Mouse (Mus musculus): Measurements from ENCODE around the gene Mctp2.
"Not testable (repeated sequence)": the region's sequence is repeated elsewhere in the genome, so short reads cannot be mapped to it uniquely, and the experiment has no call there.

Mctp2 gene

DNA sequence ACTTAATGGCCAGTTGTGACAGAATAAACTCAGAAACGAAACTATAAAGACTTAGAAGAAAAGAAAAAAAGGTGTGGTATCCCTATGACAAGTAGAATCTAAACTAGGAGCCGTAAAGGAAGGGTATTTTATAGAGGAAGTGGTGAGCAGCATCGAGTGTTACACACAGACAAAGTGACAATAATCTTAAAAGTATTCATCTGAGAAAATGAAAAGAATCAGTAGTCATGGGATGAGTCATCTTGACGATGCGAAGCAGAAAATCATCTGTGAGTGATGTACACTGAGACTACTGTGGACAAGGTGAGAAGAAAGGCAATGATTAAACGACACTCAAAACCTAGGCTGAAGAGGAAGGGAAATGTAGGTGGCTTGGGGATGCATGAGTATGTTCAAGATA lies 36.4 kb downstream of the Mctp2 start:
- DNase-seq = no peak

DNA sequence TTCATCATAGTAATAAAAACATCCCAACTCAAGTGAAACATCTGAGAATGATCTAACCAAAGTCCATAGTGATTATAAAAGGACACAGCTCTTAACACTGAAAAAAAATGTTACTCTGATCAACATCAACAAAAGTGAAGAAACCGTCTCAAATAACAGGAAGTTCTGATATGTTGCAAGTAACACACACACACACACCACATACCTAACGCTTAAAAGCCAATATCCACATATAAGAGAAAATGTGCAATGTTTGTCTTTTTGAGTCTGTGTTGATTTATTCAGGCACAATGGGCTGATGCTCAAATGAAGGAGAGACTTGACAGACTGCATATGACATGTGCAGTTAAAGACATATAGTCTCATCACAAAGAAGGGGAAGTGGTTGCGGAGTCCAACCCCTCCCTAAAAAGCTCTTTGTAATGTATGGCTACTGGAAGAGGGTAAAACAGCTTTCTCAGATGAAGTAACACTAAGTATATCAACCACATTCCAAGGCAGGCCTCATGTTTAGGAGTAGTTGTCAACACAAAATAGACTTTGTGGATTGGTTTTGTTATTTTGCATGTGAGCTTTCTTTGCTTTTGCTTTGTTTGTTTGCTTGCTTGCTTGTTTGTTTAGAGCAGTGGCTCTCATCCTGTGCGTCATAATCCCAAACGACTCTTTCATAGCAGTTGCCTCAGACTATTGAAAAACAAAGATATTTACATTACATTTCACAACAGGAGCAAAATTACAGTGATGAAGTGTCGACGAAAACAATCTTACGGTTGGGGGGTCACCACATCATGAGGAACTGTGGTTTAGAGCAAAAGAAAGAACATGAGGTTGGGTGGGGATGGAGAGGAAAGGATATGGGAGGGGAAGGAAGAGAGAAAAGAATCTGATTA lies 45.4 kb downstream of the Mctp2 start:
- no peak for DNase-seq

DNA sequence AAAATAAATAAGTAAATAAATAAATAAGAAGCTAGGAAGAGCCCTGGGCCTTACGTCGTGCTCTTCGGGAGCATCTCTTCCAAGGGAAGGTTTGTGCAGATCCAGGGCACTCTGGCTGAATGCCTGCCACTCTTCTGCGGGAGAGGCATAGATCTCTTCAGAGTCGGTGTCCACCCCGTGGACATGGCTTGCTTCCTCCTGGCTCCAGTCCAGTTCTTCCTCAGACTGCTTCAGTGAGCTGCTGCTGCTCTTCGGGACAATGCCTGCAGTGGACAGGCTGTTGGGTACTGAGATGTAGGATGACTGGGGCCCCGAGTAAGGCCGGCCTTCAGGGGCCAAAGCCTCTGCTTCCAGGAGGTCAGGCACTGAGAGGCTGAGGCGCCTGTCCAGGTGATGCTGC lies 47.4 kb downstream of the Mctp2 start:
- no peak for DNase-seq

DNA sequence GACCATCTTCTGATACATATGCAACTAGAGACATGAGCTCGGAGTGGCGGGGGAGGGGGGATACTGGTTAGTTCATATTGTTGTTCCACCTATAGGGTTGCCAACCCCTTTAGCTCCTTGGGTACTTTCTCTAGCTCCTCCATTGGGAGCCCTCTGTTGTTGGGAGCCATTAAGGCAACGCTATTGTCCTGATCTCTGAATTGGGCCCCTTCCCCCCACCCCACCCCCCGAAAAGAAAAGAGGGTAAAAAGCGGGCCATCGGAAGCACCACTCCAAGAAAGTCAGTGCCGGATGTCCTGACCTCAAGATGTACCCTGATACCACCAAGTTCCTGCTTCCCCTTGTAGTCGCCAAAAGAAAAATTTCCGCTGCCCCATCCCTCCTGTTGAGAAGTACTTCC lies 56.1 kb downstream of the Mctp2 start:
- not testable (repeated sequence) for DNase-seq

DNA sequence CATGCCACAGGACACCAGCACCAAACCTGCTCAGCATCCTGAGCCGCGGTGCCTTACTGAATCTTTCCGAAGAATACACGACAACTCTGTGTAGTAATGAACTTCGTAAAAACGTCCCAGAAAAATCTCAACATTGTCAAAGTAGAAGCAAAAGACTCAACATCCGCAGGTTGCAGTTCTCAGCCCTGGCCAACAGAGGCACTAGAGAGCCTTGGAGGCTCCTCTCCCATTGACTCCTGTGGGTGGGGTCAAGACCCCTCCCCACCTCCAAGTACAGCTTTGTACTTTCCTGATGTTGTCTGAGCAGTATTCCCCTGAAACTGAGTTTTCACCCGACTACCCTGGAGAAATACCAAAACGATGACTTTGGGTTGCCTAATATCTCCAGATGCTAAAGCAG lies 65.1 kb downstream of the Mctp2 start:
- DNase-seq = no peak

DNA sequence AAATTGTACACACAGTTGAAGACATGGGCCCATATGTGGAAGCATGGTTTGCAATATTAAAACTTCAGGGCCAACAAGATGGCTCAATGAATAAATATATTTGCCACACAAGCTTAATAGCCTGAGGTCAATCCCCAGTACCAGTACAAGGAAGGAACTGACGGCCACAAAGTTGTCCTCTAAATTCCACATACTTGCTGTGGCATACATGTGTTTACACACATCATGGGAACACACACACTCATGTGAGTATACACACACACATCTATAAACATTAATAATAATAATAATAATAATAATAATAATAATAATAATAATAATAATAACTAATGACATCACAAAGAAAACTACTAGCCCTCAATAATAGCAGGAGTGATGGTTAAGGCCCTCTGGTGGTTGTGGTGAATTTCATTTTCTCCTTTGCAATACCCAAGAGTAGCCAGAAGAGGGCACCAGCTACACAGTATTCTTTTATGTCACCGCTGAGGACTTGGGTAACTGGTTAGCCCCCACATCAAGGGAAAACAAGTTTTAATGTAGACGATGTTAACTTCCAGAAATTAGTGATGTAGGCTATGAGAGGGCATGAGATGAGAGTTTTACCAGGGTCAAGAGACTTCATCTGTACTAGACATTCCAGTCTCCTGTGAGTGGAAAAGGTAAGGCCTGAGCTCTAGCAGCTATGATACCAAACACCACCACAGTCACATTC lies 66.5 kb downstream of the Mctp2 start:
- peak; percentile 22 for DNase-seq

DNA sequence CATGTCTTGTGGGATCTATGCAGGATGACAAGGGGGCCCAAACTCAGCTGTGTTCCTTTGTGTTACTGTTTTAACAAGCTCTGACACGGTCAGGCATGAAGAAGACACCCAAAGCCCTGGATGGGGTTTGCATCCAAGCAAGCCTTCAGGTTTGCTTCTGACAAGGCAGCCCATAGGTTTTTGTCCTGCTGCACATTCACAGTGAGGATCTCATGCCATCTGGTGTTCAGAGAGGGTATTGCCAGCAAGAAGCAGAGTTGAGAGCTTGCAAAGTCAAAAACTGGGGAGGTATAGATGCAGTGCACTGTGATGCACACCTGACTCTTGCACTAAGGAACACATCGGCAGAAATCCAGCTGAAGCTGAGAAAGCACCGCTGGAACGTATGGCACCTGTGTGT lies 67.8 kb downstream of the Mctp2 start:
- peak; percentile 47 for DNase-seq

DNA sequence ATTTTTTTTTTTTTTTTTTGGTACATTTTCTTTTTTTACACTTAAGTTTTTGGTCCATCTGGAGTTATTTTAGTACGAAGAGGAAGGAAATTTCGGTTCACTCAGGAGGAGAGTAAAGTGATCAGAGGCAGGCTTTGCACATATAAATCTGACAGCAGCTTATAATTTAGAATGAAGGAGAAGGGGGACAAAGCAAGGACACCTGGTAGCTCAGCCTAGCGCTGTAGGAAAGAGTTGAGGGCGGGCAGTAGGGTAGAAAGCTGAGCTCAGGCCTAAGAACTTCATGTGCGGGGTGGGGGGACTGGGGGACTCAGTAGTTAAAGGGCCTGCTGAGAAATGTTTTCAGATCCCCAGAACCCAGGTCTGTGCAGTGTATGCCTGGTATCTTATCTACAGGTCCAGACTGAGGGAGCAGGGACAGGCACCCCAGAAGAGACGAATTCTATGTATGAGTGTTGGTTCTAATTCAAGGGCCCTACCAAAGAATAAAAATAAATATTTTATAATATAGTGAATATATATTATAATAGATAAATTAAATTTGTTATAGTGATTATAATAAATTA lies 71.9 kb downstream of the Mctp2 start:
- DNase-seq = no peak

DNA sequence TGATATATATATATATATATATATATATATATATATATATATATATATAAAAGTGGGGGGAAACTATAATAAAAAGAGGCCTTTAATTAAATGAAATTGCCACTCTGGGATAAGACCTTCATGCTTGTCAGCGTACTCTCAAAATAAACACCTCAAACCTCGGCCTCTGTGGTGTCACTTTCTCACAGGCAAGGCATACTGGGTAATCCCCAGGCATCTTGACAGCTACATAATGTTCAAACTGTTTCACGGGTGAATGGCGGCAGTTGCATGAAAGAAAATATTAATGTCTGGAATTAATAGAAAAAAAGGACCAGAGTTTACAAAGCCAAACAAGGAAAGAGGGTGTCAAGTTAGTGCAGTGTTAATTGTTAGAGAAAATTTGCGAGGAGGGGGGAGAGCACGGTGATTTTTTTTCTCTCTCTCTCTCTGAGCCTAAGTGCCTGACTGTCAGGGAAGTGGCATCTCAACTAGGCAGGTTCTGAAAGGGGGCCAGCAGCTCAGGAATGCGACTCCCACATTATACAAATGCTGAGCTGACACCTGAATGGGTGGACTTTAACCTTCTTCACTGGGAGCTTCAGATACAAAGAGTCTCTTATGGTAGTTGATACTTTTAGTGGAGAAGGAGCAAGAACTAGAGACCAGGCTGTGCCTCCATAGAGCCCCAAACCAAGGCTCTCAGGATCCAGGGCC lies 75.1 kb downstream of the Mctp2 start:
- DNase-seq = no peak

DNA sequence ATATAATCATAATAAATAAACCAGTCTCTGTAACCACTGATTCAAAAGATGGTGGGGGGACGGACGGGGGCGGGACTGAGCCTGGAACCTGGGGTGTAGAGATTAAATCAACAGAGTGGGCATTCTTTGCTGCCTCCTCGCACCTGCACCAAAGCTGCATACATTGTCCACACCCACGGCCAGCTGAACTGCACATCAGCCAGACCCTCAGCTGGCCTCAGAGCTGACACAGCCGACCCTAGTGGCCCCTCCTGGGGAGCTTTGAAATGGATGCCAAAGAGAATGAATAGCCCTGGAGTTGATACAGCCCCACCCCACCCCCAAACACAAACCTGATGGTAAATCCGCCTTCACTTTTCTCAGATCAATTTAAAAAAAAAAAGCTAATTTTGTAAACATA lies 76.5 kb downstream of the Mctp2 start:
- DNase-seq = no peak

DNA sequence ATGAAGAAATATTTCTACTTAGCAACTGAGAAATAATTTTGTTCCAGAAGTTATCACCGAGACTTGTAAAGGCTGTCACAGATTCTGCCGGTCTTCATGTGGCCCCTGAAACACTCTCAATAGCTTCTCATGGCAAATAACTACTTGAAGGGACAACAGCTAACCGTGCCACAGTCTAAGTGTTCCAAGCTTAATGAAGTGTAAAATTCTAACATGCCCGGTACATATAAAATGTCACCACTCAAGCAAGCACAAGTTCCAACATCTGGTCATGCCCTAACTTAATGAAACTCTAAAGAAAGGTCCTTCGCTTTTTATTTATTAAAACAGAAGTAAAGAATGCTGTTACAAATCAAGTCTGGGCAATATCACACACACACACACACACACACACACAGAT lies 82.8 kb downstream of the Mctp2 start:
- DNase-seq = no peak

DNA sequence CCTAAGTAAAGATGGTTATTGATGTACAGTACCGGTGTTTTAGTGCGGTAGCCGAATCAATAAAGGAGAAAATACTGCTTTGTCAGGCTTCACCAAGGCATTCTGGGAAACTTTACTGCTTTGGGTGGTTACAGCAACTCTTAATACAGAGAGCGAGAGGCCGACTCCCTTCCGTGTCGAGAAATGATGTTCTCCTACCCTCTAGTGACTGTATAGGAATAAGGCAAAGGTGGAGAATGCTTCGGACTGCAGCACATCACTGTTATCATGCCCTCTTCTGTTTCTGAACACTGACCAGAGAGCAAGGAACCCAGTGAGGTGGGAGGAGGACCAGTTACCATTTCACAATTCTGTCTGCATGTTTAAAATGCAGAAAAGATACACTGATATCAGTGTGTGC lies 83.9 kb downstream of the Mctp2 start:
- no peak for DNase-seq

DNA sequence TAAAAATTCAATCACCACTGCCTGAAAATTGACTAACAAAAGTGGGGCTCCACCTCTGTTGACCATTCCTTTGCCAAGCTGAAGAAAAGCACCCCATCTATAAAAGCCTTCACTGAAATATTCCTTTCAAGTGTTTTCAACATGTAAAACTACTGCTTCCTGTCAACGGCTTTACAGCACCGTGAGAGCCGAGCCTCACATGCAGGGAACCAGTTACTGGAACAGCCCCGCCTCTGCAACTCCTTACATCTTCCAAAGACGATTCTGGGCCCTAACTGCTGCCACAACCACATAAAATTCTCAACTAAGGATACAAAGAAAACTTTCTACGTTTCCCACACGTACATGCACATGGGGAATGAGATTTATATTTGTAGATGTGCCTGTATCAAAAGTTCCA lies 88.4 kb downstream of the Mctp2 start:
- DNase-seq = no peak

DNA sequence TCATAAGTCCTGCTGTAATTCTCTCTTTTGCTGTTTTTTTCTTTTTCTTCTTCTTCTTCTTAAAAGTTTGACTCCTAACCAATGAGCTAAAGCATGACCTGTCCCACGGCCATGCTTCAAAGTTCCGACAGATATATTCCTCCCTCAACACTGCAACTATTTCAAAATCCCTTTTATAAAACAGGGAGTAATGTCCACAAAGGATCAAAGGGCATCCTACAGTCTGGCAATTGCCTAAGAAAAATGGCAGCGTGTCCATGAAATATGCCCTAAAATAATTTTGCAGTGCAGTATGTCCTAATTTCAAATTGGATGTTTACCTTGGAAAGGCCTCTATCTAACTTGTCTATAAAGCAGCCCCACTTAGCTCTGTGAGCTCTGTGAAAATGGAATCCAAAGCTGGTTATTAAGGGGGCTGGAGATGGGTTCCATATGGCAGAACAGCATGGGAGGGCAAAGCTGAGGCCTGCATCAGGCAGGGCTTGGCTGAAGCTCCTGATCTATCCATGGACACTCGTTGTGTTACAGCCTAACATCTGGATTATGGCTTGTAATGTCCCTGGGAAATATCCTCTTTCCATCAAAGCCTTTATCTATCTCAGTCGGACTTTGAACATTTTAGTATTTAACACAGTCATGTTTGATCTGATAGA lies 90.7 kb downstream of the Mctp2 start:
- DNase-seq = no peak

DNA sequence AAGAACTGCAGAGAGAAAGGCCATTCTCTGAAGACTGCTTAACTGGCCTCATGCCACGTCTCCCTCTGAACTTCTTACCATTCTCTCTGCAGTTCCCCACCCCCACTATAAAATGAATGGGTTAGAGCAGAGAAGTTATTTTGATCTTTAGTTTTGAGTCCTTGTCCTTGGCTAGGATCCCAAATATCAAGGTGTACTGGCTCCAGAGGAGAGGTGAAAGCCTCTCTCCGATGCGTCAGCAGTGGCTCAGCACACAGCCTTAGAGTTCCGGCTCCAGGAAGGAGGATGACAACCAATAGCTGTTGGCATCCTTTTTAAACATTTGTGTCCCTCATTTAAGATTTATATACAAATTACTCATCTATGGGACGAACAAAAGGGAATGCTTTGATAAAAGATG lies 96.2 kb downstream of the Mctp2 start:
- DNase-seq = no peak

DNA sequence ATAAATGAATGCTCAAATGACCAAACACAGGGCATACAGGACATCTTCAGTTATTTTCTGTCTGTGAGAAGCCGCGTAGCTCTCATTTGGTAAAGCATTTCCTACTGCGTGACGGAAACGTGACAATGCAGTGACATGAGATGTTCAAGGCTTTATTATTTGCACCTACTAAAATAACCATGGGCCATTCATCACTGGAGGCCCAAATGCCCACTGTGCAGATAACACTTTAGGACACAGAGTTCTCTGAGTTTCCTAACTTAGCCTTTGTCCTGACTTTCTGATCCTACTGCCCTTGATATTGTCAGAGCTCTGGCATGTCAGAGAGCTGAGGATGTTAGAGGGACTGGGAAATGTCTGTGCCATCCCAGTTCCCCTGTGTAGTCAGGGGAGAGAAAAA lies 97.1 kb downstream of the Mctp2 start:
- DNase-seq = no peak

DNA sequence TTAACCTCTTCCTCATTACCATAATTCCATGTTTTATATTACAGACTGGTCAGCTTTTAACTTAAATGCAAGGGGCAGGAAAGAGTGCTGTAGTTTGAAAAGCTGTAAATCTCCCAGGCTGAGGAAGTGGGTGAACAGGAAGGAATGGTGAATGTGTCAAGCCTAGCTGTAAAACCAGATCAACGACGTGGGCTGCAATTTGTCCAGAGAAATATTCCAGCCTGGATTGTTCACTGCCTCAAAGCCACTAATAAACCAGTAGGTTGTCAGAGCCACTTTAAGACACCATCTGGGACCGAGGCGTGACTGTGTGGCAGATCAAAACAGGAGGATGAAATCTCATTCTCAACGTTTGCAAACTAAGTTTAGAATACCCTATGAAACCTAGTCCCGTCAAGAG lies 99.6 kb downstream of the Mctp2 start:
- no peak for DNase-seq

DNA sequence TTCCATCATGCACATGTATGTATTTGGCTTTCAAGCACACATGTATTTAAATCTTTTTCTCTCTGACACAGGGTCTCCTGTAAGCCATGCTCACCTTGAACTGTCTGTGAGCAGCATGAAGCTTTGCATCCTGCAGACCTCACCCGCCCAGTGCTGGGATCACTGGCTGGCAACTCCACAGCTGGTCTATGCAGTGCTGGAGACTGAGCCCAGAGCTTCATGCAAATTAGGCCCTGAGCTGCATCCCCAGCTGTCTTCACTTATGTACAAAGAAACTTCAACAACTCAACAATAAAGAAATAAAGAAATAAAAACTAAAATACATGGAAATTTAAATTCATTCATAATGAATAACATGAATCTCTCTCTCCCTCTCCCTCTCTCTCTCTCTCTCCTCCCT lies 110.7 kb downstream of the Mctp2 start:
- DNase-seq = no peak

DNA sequence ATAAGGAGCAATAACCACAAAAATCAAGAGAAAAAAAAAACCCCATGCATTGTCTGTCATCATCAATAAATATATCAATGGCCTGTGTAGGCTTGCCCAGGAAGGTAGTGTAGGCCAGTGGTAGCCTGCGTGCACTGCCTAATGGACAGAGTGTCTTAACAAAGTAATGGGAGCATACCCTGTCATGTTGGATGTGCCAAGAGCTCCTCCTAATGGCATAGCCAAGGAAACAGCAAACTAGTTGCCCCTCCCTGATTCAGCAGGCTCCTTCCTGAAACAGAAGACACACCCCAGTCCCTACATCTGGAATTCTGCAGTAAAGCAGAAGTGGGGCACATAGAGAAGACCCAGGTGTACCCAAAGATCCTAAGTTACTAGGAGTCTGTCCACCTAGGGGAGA lies 113.1 kb downstream of the Mctp2 start:
- DNase-seq = no peak

DNA sequence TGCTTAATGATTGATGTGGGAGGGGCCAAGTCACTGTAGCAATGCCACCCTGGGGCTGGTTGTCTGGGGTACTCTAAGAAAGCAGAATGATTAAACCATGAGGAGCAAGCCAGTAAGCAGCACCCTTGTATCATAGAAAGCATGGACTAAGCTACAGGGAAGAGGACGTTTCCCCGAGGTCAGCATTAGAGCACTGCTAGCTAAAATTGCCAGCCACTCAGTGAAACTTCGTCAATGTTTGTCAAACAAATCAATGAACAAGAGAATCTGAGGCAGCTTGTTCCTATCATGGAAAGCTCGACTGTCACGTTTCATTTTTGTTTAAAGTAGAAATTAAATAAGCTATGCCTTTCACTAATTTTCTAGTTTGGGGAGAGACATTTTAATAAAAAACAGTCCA lies 124.8 kb downstream of the Mctp2 start:
- DNase-seq = no peak

DNA sequence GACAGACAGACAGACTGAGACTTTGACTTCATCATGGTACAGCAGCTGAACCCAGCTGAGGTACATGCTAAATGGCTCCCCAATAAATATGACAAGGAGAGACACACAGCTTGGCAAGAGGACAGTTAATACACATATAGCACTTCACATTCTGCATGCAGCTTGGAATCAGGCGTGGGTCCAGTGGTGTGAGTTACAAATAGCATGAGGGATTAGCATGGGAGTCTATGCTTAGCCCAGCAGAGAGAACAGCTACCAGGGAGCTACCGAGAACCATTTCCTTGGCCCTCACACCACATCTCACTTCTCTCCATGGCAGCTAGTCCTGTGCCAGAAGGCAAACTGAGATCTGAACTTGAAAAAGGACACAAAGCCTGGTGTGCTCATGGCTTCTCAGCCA lies 137.1 kb downstream of the Mctp2 start:
- no peak for DNase-seq

DNA sequence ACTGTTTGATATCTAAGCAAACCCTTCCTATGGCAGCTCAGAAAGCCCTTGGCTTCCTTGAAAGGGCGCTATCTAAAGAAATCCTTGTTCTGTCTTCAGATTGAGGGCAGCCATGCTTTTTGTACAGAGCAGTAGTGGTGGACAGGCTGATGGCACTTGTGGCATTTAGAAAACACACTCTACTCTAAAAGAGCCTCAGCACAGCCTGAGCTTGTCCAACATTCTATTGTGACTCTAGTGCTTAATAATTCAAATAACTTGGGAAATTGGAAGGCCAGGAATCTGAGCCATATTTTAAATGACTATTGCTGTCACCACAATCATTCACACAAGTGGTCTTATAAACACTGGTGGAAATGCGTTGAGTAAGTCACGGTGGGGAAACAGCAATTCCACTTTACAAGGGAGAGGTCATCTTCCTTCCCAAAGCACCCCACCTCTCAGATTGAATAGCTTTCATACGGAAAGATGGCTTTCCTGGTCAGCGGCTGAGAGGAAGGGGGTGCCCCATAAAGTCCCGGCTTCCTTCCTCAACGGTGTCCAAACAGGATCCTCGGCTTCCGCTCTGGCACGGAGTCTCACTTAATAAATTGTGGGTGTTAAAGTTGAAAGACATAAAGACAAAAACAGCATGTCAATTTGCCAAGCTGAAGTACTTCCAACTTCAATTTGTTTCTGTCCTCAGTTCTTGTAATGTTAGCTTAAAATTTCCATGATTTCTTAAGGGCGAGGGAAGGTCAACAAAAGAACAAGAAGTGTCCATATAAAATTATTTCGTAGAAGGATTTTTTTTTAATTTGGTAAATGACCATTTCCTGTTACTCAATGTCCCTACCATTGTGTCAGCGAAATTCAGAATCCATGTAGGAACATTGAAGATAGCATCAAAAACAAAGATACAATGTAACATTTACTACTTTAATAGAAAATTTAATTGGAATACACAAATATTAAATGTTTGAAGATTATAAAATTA lies 140.4 kb downstream of the Mctp2 start:
- no peak for DNase-seq
